Mouse (Mus musculus): ENCODE measurements around the gene Mfap1a. TPM values are rescaled to one million over a fixed set of nuclear protein-coding genes. Genes with fewer than 3 reads are reported as not detected.
"Not testable (repeated sequence)": the region's sequence is repeated elsewhere in the genome, so short reads cannot be mapped to it uniquely, and the experiment has no call there.

Gene Mfap1a
- total and polyA plus RNA-seq, 2 experiments: 1.2 to 9.7 TPM

DNA sequence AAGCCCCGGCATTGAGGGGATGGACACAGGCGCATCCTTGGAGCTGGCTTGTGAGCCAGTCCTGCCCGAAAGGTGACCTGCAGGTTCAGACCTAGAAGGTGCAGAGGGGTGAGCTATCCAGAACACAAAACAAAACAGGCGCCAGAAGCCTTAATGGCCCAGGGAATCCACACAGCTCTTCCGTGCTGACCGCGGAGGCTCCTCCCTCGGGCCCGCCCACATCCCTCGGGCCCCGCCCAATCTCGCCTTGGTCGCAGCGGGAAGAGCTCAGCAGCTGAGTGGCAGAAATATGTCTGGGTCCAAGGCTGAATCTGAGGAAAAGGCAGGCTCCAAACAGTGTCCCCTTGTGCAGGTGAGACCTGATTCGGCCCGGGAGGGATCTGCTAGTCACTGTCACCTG is 3.1 kb upstream of the Mfap1a start:
- Histone ChIP-seq H3K27ac (replicated peaks; ENCODE audit: insufficient read depth, low read depth, low read length) (no peak overlapping the region), H3K79me2 (ENCODE audit: control insufficient read depth, insufficient read depth, low read length) (no peaks in the 10 kb centered on the region)
- TF ChIP-seq POLR2A (IDR thresholded peaks at IDR 0.05; ENCODE audit: extremely low read depth, insufficient read depth, low read length) (no peak), CTCF (IDR thresholded peaks at IDR 0.05; ENCODE audit: low read depth, low read length) (no peak)

DNA sequence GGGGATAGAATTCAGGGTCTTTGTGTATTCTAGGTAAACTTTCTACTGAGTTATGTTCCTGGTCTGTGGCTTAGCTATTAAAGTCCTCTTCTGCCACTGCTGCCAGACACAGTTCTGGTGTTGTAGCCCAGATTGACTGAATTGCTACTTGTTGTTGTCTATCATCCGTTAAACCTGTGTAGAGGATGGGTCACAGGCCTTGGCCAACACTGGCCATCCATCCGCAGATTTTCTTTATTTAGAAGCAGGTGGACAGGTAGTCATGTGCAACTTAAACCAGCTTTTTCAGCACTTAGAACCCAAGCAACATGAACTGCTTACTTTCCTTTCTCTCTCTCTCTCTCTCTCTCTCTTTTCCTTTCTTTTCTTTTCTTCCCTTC is 1.5 kb upstream of the Mfap1a start:
- H3K9ac ChIP-seq (ENCODE audit: low read depth, low read length): no peak overlapping the region

More for the DNA sequence above, 3.1 kb upstream of the Mfap1a start:
- no peaks in the 10 kb centered on the region; the same call in 1 of the 2 replicates for H3K4me1 ChIP-seq (ENCODE audit: control insufficient read depth, insufficient read depth, low read length)
- DNase-seq (ENCODE audit: extremely low read depth, low read depth, low spot score): peak; percentile 57
- H3K36me3 ChIP-seq (ENCODE audit: control insufficient read depth, insufficient read depth, low read length): no peaks in the 10 kb centered on the region
- peak overlapping the region; percentile 70 for H3K9ac ChIP-seq (ENCODE audit: low read depth, low read length)
- H3K27me3 ChIP-seq (ENCODE audit: control insufficient read depth, insufficient read depth, low read length): no peaks in the 10 kb centered on the region
- peak overlapping the region; percentile 62 for H3K4me3 ChIP-seq (ENCODE audit: insufficient read depth, low read depth, low read length)
- 22% methylated on average over 16 of the region's 16 CpGs for WGBS

DNA sequence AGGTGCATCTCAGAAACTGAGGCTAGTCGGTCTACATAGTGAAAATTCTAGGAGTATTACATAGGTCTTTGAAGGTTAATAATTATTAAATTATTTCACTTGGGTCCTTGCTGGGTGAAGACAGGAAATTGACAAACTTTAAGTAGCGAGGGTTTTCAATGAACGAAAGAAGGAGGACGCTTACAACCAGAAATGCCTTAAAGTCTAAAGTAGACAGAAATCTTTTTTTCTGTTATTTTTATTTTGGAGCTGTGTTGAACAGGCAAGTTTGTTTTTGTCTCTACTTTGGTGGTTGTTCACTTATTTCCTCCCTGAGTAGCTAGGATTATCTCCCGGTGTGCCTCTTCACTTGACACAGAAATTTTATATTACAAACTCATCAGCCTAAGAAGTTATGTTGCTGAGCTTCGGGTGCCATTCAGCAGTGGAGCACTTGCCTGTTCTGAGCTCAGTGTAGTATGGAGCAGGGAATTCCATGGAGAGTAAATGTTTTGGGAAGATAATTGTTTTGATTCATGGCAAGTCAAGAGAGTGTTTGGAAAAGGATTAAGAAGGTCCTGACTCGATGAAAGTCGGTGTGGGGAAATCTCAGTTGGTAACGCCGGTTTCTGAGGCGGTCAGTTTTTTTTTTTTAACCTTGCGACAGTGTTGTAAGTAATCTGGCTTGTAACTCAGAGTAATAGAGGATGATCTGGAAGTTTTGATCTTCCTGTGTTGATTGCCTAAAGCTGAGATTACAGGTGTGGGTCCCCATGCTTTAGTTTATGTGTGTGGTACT is 897 bp upstream of the Mfap1a start:
- Histone ChIP-seq H3K27me3 (ENCODE audit: control insufficient read depth, insufficient read depth, low read length) (no peaks in the 10 kb centered on the region), H3K27ac (replicated peaks; ENCODE audit: insufficient read depth, low read depth, low read length) (no peak overlapping the region), H3K4me1 (ENCODE audit: control insufficient read depth, insufficient read depth, low read length) (no peaks in the 10 kb centered on the region; the same call in 1 of the 2 replicates), H3K9ac (ENCODE audit: low read depth, low read length) (no peak overlapping the region), H3K4me3 (ENCODE audit: insufficient read depth, low read depth, low read length) (no peak overlapping the region; the same call in 1 of the 2 replicates), H3K79me2 (ENCODE audit: control insufficient read depth, insufficient read depth, low read length) (no peaks in the 10 kb centered on the region), H3K36me3 (ENCODE audit: control insufficient read depth, insufficient read depth, low read length) (no peaks in the 10 kb centered on the region)
- no peak for TF ChIP-seq CTCF (IDR thresholded peaks at IDR 0.05; ENCODE audit: low read depth, low read length)
- no peak for TF ChIP-seq POLR2A (IDR thresholded peaks at IDR 0.05; ENCODE audit: extremely low read depth, insufficient read depth, low read length)
- WGBS: 6% methylated on average over 12 of the region's 12 CpGs
- no peak for DNase-seq (ENCODE audit: extremely low read depth, low read depth, low spot score)

More for the DNA sequence above, 1.5 kb upstream of the Mfap1a start:
- Histone ChIP-seq H3K27ac (replicated peaks; ENCODE audit: insufficient read depth, low read depth, low read length) (no peak overlapping the region), H3K79me2 (ENCODE audit: control insufficient read depth, insufficient read depth, low read length) (no peaks in the 10 kb centered on the region), H3K27me3 (ENCODE audit: control insufficient read depth, insufficient read depth, low read length) (no peaks in the 10 kb centered on the region), H3K4me1 (ENCODE audit: control insufficient read depth, insufficient read depth, low read length) (no peaks in the 10 kb centered on the region; the same call in 1 of the 2 replicates), H3K4me3 (ENCODE audit: insufficient read depth, low read depth, low read length) (no peak overlapping the region), H3K36me3 (ENCODE audit: control insufficient read depth, insufficient read depth, low read length) (no peaks in the 10 kb centered on the region)
- DNase-seq (ENCODE audit: extremely low read depth, low read depth, low spot score): no peak
- 70% methylated on average over 2 of the region's 2 CpGs for WGBS
- TF ChIP-seq POLR2A (IDR thresholded peaks at IDR 0.05; ENCODE audit: extremely low read depth, insufficient read depth, low read length): no peak
- TF ChIP-seq CTCF (IDR thresholded peaks at IDR 0.05; ENCODE audit: low read depth, low read length): no peak

DNA sequence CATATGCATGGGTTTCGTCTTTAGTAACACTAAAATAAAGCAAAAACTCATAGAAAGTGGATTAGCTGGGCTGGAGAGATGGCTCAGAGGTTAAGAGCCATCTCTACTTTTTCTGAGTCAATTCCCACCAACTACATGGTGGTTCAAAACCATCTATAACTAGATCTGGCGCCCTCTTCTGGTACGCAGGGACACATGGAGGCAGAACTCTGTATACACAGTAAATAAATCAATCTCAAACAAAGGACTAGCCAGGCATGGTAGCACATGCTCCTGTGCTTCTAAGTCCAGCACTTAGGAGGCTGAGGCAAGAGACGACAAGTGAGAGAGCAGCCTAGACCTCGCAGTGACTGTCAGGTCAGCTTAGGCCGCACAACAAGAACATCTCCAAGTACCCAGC is 4.9 kb downstream of the Mfap1a start:
- H3K27me3 ChIP-seq (ENCODE audit: control insufficient read depth, insufficient read depth, low read length); H3K4me3 ChIP-seq (ENCODE audit: insufficient read depth, low read depth, low read length); H3K36me3 ChIP-seq (ENCODE audit: control insufficient read depth, insufficient read depth, low read length); H3K9ac ChIP-seq (ENCODE audit: low read depth, low read length); H3K4me1 ChIP-seq (ENCODE audit: control insufficient read depth, insufficient read depth, low read length); H3K79me2 ChIP-seq (ENCODE audit: control insufficient read depth, insufficient read depth, low read length); DNase-seq (ENCODE audit: extremely low read depth, low read depth, low spot score); H3K27ac ChIP-seq (replicated peaks; ENCODE audit: insufficient read depth, low read depth, low read length): not testable (repeated sequence)
- WGBS: 37% methylated on average over 2 of the region's 6 CpGs

DNA sequence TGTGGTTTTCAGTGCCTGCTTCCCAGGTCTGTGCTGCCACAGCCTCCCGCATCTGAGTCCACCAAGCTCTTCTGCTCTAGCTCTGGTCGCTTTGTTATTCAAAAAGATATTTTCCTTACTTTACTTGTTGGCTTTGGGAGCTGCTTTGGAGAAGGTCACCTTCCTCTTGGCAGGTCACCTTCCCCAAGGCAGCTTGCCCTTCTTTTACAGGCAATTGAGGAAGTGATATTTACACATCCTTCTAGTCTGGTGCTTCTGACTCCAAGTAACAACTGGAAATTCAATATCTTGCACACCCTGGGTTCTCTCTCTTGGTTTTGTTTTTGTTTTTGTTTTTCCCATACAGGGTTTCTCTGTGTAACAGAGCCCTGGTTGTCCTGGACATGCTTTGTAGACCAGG is 22.1 kb downstream of the Mfap1a start:
- not testable (repeated sequence) for H3K4me1 ChIP-seq (ENCODE audit: control insufficient read depth, insufficient read depth, low read length); H3K79me2 ChIP-seq (ENCODE audit: control insufficient read depth, insufficient read depth, low read length); H3K9ac ChIP-seq (ENCODE audit: low read depth, low read length); H3K36me3 ChIP-seq (ENCODE audit: control insufficient read depth, insufficient read depth, low read length); H3K27me3 ChIP-seq (ENCODE audit: control insufficient read depth, insufficient read depth, low read length); DNase-seq (ENCODE audit: extremely low read depth, low read depth, low spot score); H3K27ac ChIP-seq (replicated peaks; ENCODE audit: insufficient read depth, low read depth, low read length); H3K4me3 ChIP-seq (ENCODE audit: insufficient read depth, low read depth, low read length)
- WGBS: 82% methylated on average over 2 of the region's 2 CpGs

DNA sequence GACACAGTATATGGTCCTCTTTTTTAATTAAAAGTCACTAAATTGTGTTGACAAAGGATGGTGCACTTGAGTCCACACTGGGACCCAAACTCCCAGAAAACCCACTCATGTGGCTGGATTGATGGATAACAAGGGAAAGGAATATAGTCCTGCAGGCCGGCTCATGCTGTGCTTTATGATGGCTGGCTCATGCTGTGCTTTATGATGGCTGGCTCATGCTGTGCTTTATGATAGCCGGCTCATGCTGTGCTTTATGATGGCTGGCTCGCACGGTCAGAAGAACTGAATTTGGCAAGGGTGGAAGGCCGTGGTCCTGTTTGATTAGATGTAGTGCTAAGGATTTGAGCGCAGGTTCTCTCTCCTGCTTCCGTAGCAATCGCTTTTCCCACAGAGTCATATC is 22.9 kb downstream of the Mfap1a start:
- H3K36me3 ChIP-seq (ENCODE audit: control insufficient read depth, insufficient read depth, low read length): no peaks in the 10 kb centered on the region
- H3K4me1 ChIP-seq (ENCODE audit: control insufficient read depth, insufficient read depth, low read length): no peaks in the 10 kb centered on the region
- no peaks in the 10 kb centered on the region for H3K27me3 ChIP-seq (ENCODE audit: control insufficient read depth, insufficient read depth, low read length)
- 82% methylated on average over 8 of the region's 8 CpGs for WGBS
- H3K9ac ChIP-seq (ENCODE audit: low read depth, low read length): no peak overlapping the region
- H3K4me3 ChIP-seq (ENCODE audit: insufficient read depth, low read depth, low read length): no peak overlapping the region
- TF ChIP-seq CTCF (IDR thresholded peaks at IDR 0.05; ENCODE audit: low read depth, low read length): no peak
- TF ChIP-seq POLR2A (IDR thresholded peaks at IDR 0.05; ENCODE audit: extremely low read depth, insufficient read depth, low read length): no peak
- H3K79me2 ChIP-seq (ENCODE audit: control insufficient read depth, insufficient read depth, low read length): no peaks in the 10 kb centered on the region
- no peak overlapping the region for H3K27ac ChIP-seq (replicated peaks; ENCODE audit: insufficient read depth, low read depth, low read length)
- no peak for DNase-seq (ENCODE audit: extremely low read depth, low read depth, low spot score)

DNA sequence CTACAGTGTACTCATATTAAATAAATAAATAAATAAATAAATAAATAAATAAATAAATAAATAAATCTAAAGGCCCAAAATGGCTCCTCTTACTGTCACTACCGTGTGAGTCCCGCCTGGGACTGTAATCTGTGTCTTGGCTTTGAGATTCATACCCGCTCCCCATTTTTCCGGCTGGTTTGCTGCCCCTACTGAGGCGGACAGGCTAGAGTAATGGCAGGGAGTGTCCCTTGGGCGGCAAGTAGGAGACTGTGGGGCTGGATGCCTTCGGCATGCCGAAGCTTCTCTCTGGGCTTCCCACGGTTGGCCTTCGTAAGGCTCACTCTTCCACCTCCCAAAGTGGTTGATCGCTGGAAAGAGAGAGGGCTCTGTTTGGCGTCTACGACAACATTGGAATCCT is 25.5 kb downstream of the Mfap1a start:
- WGBS: 82% methylated on average over 13 of the region's 13 CpGs
- not testable (repeated sequence) for H3K4me1 ChIP-seq (ENCODE audit: control insufficient read depth, insufficient read depth, low read length); H3K9ac ChIP-seq (ENCODE audit: low read depth, low read length); DNase-seq (ENCODE audit: extremely low read depth, low read depth, low spot score); H3K79me2 ChIP-seq (ENCODE audit: control insufficient read depth, insufficient read depth, low read length); H3K27me3 ChIP-seq (ENCODE audit: control insufficient read depth, insufficient read depth, low read length); H3K27ac ChIP-seq (replicated peaks; ENCODE audit: insufficient read depth, low read depth, low read length); H3K36me3 ChIP-seq (ENCODE audit: control insufficient read depth, insufficient read depth, low read length); H3K4me3 ChIP-seq (ENCODE audit: insufficient read depth, low read depth, low read length)

Measured in liver, adult 2 months (tissue).